Mouse (Mus musculus): ENCODE measurements around the gene Oat. TPM values are rescaled to one million over a fixed set of nuclear protein-coding genes. Genes with fewer than 3 reads are reported as not detected.

Gene Oat
- total and polyA plus RNA-seq, 2 experiments from 2014 or later: 101 to 123 TPM

- ATAC-seq (no peak), DNase-seq (ENCODE audit: low spot score) (no peak)
- Histone ChIP-seq H3K9me3 (ENCODE audit: low read length) (no peaks in the 10 kb centered on the region), H3K36me3 (ENCODE audit: insufficient read depth, low read length) (no peaks in the 10 kb centered on the region), H3K4me1 (ENCODE audit: insufficient read depth, low read length) (no peaks in the 10 kb centered on the region), H3K27me3 (ENCODE audit: insufficient read depth, low read length) (no peaks in the 10 kb centered on the region), H3K27ac (no peak overlapping the region), H3K4me3 (ENCODE audit: low read length) (no peak overlapping the region), H3K4me2 (ENCODE audit: low read depth, low read length) (no peak overlapping the region), H3K9ac (replicated peaks; ENCODE audit: low read length) (no peak overlapping the region)
- TF ChIP-seq CTCF (IDR thresholded peaks at IDR 0.05; ENCODE audit: low read depth): no peak
- WGBS: 19% methylated on average over 3 of the region's 3 CpGs
These were observed 39.1 kb upstream of the Oat start for GRCm38 (mm10) chr7:132615346-132615745.

DNA sequence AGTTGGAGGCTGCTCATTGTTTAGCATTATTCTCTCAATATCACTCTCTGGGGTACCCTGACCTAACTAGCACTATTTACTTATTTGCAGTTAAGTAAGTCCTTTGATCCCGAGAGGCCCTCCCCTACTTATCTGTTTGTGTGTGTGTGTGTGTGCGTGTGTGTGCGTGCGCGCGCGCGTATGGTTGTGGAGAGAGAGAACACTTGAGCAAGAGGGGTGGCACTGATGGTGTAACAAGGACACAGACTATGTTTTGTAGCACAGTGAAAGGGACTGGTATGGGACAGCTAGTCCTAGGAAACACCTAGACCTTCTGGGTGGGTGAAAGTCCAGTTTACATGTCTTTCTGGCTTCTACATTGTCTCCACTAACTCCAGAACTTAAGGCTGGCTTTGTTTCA, 35.3 kb upstream of the Oat start:
- WGBS: 96% methylated on average over 8 of the region's 8 CpGs
- no peak overlapping the region for H3K4me3 ChIP-seq (ENCODE audit: low read length)
- no peak overlapping the region; the same call in 1 of the 2 replicates for H3K4me2 ChIP-seq (ENCODE audit: low read depth, low read length)
- H3K4me1 ChIP-seq (ENCODE audit: insufficient read depth, low read length): no peaks in the 10 kb centered on the region
- no peak for TF ChIP-seq CTCF (IDR thresholded peaks at IDR 0.05; ENCODE audit: low read depth)
- no peaks in the 10 kb centered on the region for H3K9me3 ChIP-seq (ENCODE audit: low read length)
- H3K27ac ChIP-seq: no peak overlapping the region
- no peak overlapping the region for H3K9ac ChIP-seq (replicated peaks; ENCODE audit: low read length)
- H3K36me3 ChIP-seq (ENCODE audit: insufficient read depth, low read length): no peaks in the 10 kb centered on the region
- H3K27me3 ChIP-seq (ENCODE audit: insufficient read depth, low read length): no peaks in the 10 kb centered on the region
- no peak for DNase-seq (ENCODE audit: low spot score)
- no peak for ATAC-seq

- TF ChIP-seq CTCF (IDR thresholded peaks at IDR 0.05; ENCODE audit: low read depth): no peak
- DNase-seq (ENCODE audit: low spot score) (peak; percentile 88), ATAC-seq (peak; percentile 94)
- Histone ChIP-seq H3K4me2 (ENCODE audit: low read depth, low read length) (peak within 1 kb of the TSS; percentile 67), H3K27me3 (ENCODE audit: insufficient read depth, low read length) (no peaks in the 10 kb centered on the region), H3K27ac (peak within 1 kb of the TSS; percentile 67; the same call in 1 of the 2 replicates), H3K9me3 (ENCODE audit: low read length) (no peaks in the 10 kb centered on the region), H3K36me3 (ENCODE audit: insufficient read depth, low read length) (no peaks in the 10 kb centered on the region), H3K4me3 (ENCODE audit: low read length) (peak within 1 kb of the TSS; percentile 59), H3K4me1 (ENCODE audit: insufficient read depth, low read length) (no peaks in the 10 kb centered on the region), H3K9ac (replicated peaks; ENCODE audit: low read length) (peak within 1 kb of the TSS; percentile 52)
- 8% methylated on average over 44 of the region's 44 CpGs for WGBS
These were observed 34.5 kb upstream of the Oat start, which contains the start of gene Lhpp for GRCm38 (mm10) chr7:132610468-132611318. Gene Lhpp, plus strand, starts transcription at chr7:132610638.

- no peak overlapping the region for H3K27ac ChIP-seq
- no peak for TF ChIP-seq CTCF (IDR thresholded peaks at IDR 0.05; ENCODE audit: low read depth)
- ATAC-seq (no peak), DNase-seq (ENCODE audit: low spot score) (no peak)
- H3K4me1 ChIP-seq (ENCODE audit: insufficient read depth, low read length): no peaks in the 10 kb centered on the region
- H3K9me3 ChIP-seq (ENCODE audit: low read length): no peaks in the 10 kb centered on the region
- H3K36me3 ChIP-seq (ENCODE audit: insufficient read depth, low read length): no peaks in the 10 kb centered on the region
- no peaks in the 10 kb centered on the region for H3K27me3 ChIP-seq (ENCODE audit: insufficient read depth, low read length)
- H3K9ac ChIP-seq (replicated peaks; ENCODE audit: low read length): no peak overlapping the region
- H3K4me2 ChIP-seq (ENCODE audit: low read depth, low read length): no peak overlapping the region
- no peak overlapping the region for H3K4me3 ChIP-seq (ENCODE audit: low read length)
- WGBS: 75% methylated on average over 4 of the region's 4 CpGs
These were observed 32.3 kb upstream of the Oat start for GRCm38 (mm10) chr7:132608316-132609020.

GRCm38 (mm10) chr7:132605689-132606088, 29.5 kb upstream of the Oat start:
- no peaks in the 10 kb centered on the region for H3K9me3 ChIP-seq (ENCODE audit: low read length)
- H3K9ac ChIP-seq (replicated peaks; ENCODE audit: low read length): no peak overlapping the region
- ATAC-seq (no peak), DNase-seq (ENCODE audit: low spot score) (no peak)
- no peaks in the 10 kb centered on the region for H3K36me3 ChIP-seq (ENCODE audit: insufficient read depth, low read length)
- WGBS: 57% methylated on average over 5 of the region's 5 CpGs
- no peak overlapping the region for H3K4me3 ChIP-seq (ENCODE audit: low read length)
- H3K4me1 ChIP-seq (ENCODE audit: insufficient read depth, low read length): no peaks in the 10 kb centered on the region
- peaks cover 12% of the 10 kb centered on the region; the same call in 1 of the 2 replicates for H3K27me3 ChIP-seq (ENCODE audit: insufficient read depth, low read length)
- no peak overlapping the region for H3K4me2 ChIP-seq (ENCODE audit: low read depth, low read length)
- no peak overlapping the region for H3K27ac ChIP-seq
- TF ChIP-seq CTCF (IDR thresholded peaks at IDR 0.05; ENCODE audit: low read depth): no peak

- Histone ChIP-seq H3K27ac (no peak overlapping the region), H3K4me2 (ENCODE audit: low read depth, low read length) (no peak overlapping the region), H3K4me3 (ENCODE audit: low read length) (no peak overlapping the region), H3K36me3 (ENCODE audit: insufficient read depth, low read length) (no peaks in the 10 kb centered on the region), H3K9me3 (ENCODE audit: low read length) (no peaks in the 10 kb centered on the region), H3K27me3 (ENCODE audit: insufficient read depth, low read length) (peaks cover 18% of the 10 kb centered on the region; the same call in 1 of the 2 replicates), H3K4me1 (ENCODE audit: insufficient read depth, low read length) (0 out of 2 replicates have a peak, but pooled peaks cover 4% of the 10 kb centered on the region), H3K9ac (replicated peaks; ENCODE audit: low read length) (no peak overlapping the region)
- ATAC-seq (no peak), DNase-seq (ENCODE audit: low spot score) (no peak)
- no peak for TF ChIP-seq CTCF (IDR thresholded peaks at IDR 0.05; ENCODE audit: low read depth)
- 73% methylated on average over 4 of the region's 4 CpGs for WGBS
These were observed 28.5 kb upstream of the Oat start for GRCm38 (mm10) chr7:132604720-132605119.
